Comparison of ENCODE assay signal across 9 mouse cellular contexts in genomic region chr9:49081561-49081960, GRCm38 (mm10). TPM values are rescaled to one million over a fixed set of nuclear protein-coding genes. Genes with fewer than 3 reads are reported as not detected.
DNase-seq lines count a peak whose midpoint lies in the region; ATAC-seq and TF ChIP-seq lines count a peak whose summit lies in the region.
"Had no signal": no experiment of that assay in that cellular context is flagged by ENCODE, and none has a peak within 500 bp of the region (broad histone marks: within the 10 kb centered on the region; RNA-seq: fewer than 3 reads in every experiment).

No protein-coding gene starts in this region.

- H3K4me1 ChIP-seq in thymus, adult 2 months (replicated peaks; ENCODE audit: control insufficient read depth, insufficient read depth, low read length): no peaks in the 10 kb centered on the region
- no peaks in the 10 kb centered on the region for H3K4me1 ChIP-seq in kidney, postnatal 0 days (replicated peaks; ENCODE audit: insufficient read depth, low read length)
- no peaks in the 10 kb centered on the region for H3K4me1 ChIP-seq in liver, embryonic 11.5 days (replicated peaks; ENCODE audit: control insufficient read depth, insufficient read depth, low read length)

- no peaks in the 10 kb centered on the region for H3K27me3 ChIP-seq in thymus, adult 2 months (ENCODE audit: control insufficient read depth, insufficient read depth, low read length)
- no peaks in the 10 kb centered on the region for H3K27me3 ChIP-seq in kidney, postnatal 0 days (ENCODE audit: insufficient read depth, low read length)
- no peaks in the 10 kb centered on the region for H3K27me3 ChIP-seq in liver, embryonic 11.5 days (replicated peaks; ENCODE audit: control insufficient read depth, insufficient read depth, low read length)

- peak; percentile 51 for DNase-seq in thymus, adult 2 months
- no peak for DNase-seq in thymus, adult 18-20 months
- DNase-seq in cerebellum, adult 18-20 months: peak; percentile 83
- peak; percentile 70 to 78 for DNase-seq in frontal cortex, postnatal 36 days (ENCODE audit: low spot score in 2 of 2)
- peak; percentile 89 for DNase-seq in kidney, postnatal 0 days (ENCODE audit: low spot score)
- DNase-seq in liver, embryonic 11.5 days (ENCODE audit: low spot score): peak; percentile 37
- peak; percentile 39 for DNase-seq in retina, adult 2 months (ENCODE audit: low read depth, low spot score)
- no peak for DNase-seq in natural killer cell, adult 2 months (ENCODE audit: low spot score in 2 of 2)

- TF ChIP-seq CTCF in thymus, adult 2 months (IDR thresholded peaks at IDR 0.05; ENCODE audit: borderline replicate concordance, control insufficient read depth, extremely low read depth, insufficient read depth, low read length, poor library complexity): 0 out of 2 replicates have a peak, but pooled peaks have one; percentile 45
- peak; percentile 94 for TF ChIP-seq CTCF in kidney, postnatal 0 days (IDR thresholded peaks at IDR 0.05; ENCODE audit: low read depth)

- no peak overlapping the region for H3K9ac ChIP-seq in kidney, postnatal 0 days (ENCODE audit: low read depth, low read length)
- no peak overlapping the region for H3K9ac ChIP-seq in liver, embryonic 11.5 days (ENCODE audit: low read depth, low read length)

- no peak for ATAC-seq in kidney, postnatal 0 days (replicated peaks; ENCODE audit: low FRiP score, low read depth)
- no peak for ATAC-seq in liver, embryonic 11.5 days (replicated peaks; ENCODE audit: low FRiP score)

- H3K27ac ChIP-seq in thymus, adult 2 months (ENCODE audit: control insufficient read depth, insufficient read depth, low read length): no peak overlapping the region
- H3K27ac ChIP-seq in kidney, postnatal 0 days: no peak overlapping the region
- H3K27ac ChIP-seq in liver, embryonic 11.5 days (ENCODE audit: low read depth, low read length): no peak overlapping the region

- peaks cover 28% of the 10 kb centered on the region for H3K36me3 ChIP-seq in thymus, adult 2 months (ENCODE audit: control insufficient read depth, insufficient read depth, low read length)
- peaks cover 16% of the 10 kb centered on the region for H3K36me3 ChIP-seq in kidney, postnatal 0 days (ENCODE audit: insufficient read depth, low read length)
- peaks cover 13% of the 10 kb centered on the region for H3K36me3 ChIP-seq in liver, embryonic 11.5 days (ENCODE audit: control insufficient read depth, insufficient read depth, low read length)

- no peak overlapping the region for H3K4me3 ChIP-seq in thymus, adult 2 months (ENCODE audit: control insufficient read depth, insufficient read depth, low read length)
- no peak overlapping the region for H3K4me3 ChIP-seq in kidney, postnatal 0 days (replicated peaks; ENCODE audit: low read depth, low read length)
- H3K4me3 ChIP-seq in liver, embryonic 11.5 days (ENCODE audit: low read depth, low read length): no peak overlapping the region

- no peaks in the 10 kb centered on the region for H3K9me3 ChIP-seq in kidney, postnatal 0 days (replicated peaks; ENCODE audit: low read length)
- H3K9me3 ChIP-seq in liver, embryonic 11.5 days (ENCODE audit: control insufficient read depth, low read length): no peaks in the 10 kb centered on the region

- 46% methylated on average over 4 of the region's 4 CpGs for WGBS in thymus, adult 2 months
- WGBS in kidney, postnatal 0 days: 10% methylated on average over 4 of the region's 4 CpGs
- 18% methylated on average over 4 of the region's 4 CpGs for WGBS in liver, embryonic 11.5 days

- no peak for TF ChIP-seq POLR2A in thymus, adult 2 months (IDR thresholded peaks at IDR 0.05; ENCODE audit: control insufficient read depth, extremely low read depth, insufficient read depth, low read length, poor library complexity)

- H3K4me2 ChIP-seq in kidney, postnatal 0 days (ENCODE audit: low read length): no peak overlapping the region
- no peak overlapping the region for H3K4me2 ChIP-seq in liver, embryonic 11.5 days

RNA-seq across cellular contexts. Expression of gene Tmprss5, which starts 0.5 kb away (rescaled TPM):
- 0.11 and 0.12 TPM in 2 replicates for polyA plus RNA-seq in thymus, adult 2 months (2012; rRNA removed)
- polyA plus RNA-seq in kidney, postnatal 0 days (2015; fragmentation: Nextera tagmentation; extraction: Ambion mirVana): 0.20 and 0.22 TPM in 2 replicates
- not detected in 2 replicates for polyA plus RNA-seq in liver, embryonic 11.5 days (2014; fragmentation: Nextera tagmentation; extraction: Ambion mirVana)
- polyA plus RNA-seq: heart, embryonic 14.5 days had no signal

RNA-seq across cellular contexts. Expression of gene Zw10, which starts 26.1 kb away (rescaled TPM):
- 31.0 and 31.2 TPM in 2 replicates for polyA plus RNA-seq in thymus, adult 2 months (2012; rRNA removed)
- 19.1 and 21.4 TPM in 2 replicates for polyA plus RNA-seq in kidney, postnatal 0 days (2015; fragmentation: Nextera tagmentation; extraction: Ambion mirVana)
- polyA plus RNA-seq in liver, embryonic 11.5 days (2014; fragmentation: Nextera tagmentation; extraction: Ambion mirVana): 40.0 and 48.2 TPM in 2 replicates

Comparison
In these comparisons a context has a peak if more than half of its experiments do, and no peak if none do; other contexts are left out.
1. DNase-seq: peak in thymus, adult 2 months (single experiment), cerebellum, adult 18-20 months (2 of 2), frontal cortex, postnatal 36 days (2 of 2), kidney, postnatal 0 days (single experiment), liver, embryonic 11.5 days (single experiment) and retina, adult 2 months (single experiment); none in thymus, adult 18-20 months (0 of 2) and natural killer cell, adult 2 months (0 of 2).